Mouse (Mus musculus): ENCODE data around the gene Vti1a. TPM values are rescaled to one million over a fixed set of nuclear protein-coding genes. Genes with fewer than 3 reads are reported as not detected.

Gene Vti1a
- total and polyA plus RNA-seq, 3 experiments: 7.7 to 33.2 (median 33.0) TPM

GRCm38 (mm10) chr19:55652693-55653265 is 336.7 kb downstream of the Vti1a start:
- peaks cover 66% of the 10 kb centered on the region for H3K4me1 ChIP-seq (ENCODE audit: insufficient read depth, low read depth, low read length)
- TF ChIP-seq POLR2AphosphoS5 (IDR thresholded peaks at IDR 0.05; ENCODE audit: insufficient replicate concordance, low read depth, low read length) (no peak), GATA1 (IDR thresholded peaks at IDR 0.05; ENCODE audit: borderline replicate concordance, low read length) (no peak), GATA2 (IDR thresholded peaks at IDR 0.05; ENCODE audit: borderline replicate concordance, low read depth, low read length) (no peak), CTCF (IDR thresholded peaks at IDR 0.05; ENCODE audit: low read depth, low read length) (no peak), TAL1 (conservative IDR thresholded peaks at IDR 0.05; ENCODE audit: low read depth, low read length) (no peak)
- peaks cover 10% of the 10 kb centered on the region; the same call in 1 of the 2 replicates for H3K27me3 ChIP-seq (ENCODE audit: insufficient read depth, low read length)
- no peaks in the 10 kb centered on the region for H3K36me3 ChIP-seq (replicated peaks)
- peak overlapping the region; percentile 48; the same call in 1 of the 2 replicates for H3K4me3 ChIP-seq (ENCODE audit: low read depth, low read length)
- peaks cover 3% of the 10 kb centered on the region for H3K9me3 ChIP-seq (replicated peaks)
- ATAC-seq (ENCODE audit: extremely low read depth, insufficient number of reproducible peaks, low FRiP score, poor library complexity, severe bottlenecking) (peak; percentile 41), DNase-seq (ENCODE audit: low spot score) (no peak)

- ATAC-seq (ENCODE audit: extremely low read depth, insufficient number of reproducible peaks, low FRiP score, poor library complexity, severe bottlenecking) (no peak), DNase-seq (ENCODE audit: low spot score) (no peak)
- no peak for TF ChIP-seq CTCF (IDR thresholded peaks at IDR 0.05; ENCODE audit: low read depth, low read length)
- H3K9me3 ChIP-seq (replicated peaks): peaks cover 3% of the 10 kb centered on the region
- peaks cover 19% of the 10 kb centered on the region for H3K27me3 ChIP-seq (ENCODE audit: insufficient read depth, low read length)
- no peaks in the 10 kb centered on the region for H3K36me3 ChIP-seq (replicated peaks)
- no peak overlapping the region for H3K4me3 ChIP-seq (ENCODE audit: low read depth, low read length)
- H3K4me1 ChIP-seq (ENCODE audit: insufficient read depth, low read depth, low read length): peaks cover 14% of the 10 kb centered on the region
Observed at GRCm38 (mm10) chr19:55660165-55660564, 344.1 kb downstream of the Vti1a start.

GRCm38 (mm10) chr19:55662521-55663223 is 346.6 kb downstream of the Vti1a start:
- no peak for ATAC-seq (ENCODE audit: extremely low read depth, insufficient number of reproducible peaks, low FRiP score, poor library complexity, severe bottlenecking)
- peaks cover 11% of the 10 kb centered on the region for H3K4me1 ChIP-seq (ENCODE audit: insufficient read depth, low read depth, low read length)
- H3K27me3 ChIP-seq (ENCODE audit: insufficient read depth, low read length): peaks cover 17% of the 10 kb centered on the region
- DNase-seq (ENCODE audit: low spot score): no peak
- no peak overlapping the region for H3K4me3 ChIP-seq (ENCODE audit: low read depth, low read length)
- H3K36me3 ChIP-seq (replicated peaks): no peaks in the 10 kb centered on the region
- TF ChIP-seq GATA1 (IDR thresholded peaks at IDR 0.05; ENCODE audit: borderline replicate concordance, low read length): no peak
- no peak for TF ChIP-seq POLR2AphosphoS5 (IDR thresholded peaks at IDR 0.05; ENCODE audit: insufficient replicate concordance, low read depth, low read length)
- no peak for TF ChIP-seq TAL1 (conservative IDR thresholded peaks at IDR 0.05; ENCODE audit: low read depth, low read length)
- TF ChIP-seq GATA2 (IDR thresholded peaks at IDR 0.05; ENCODE audit: borderline replicate concordance, low read depth, low read length): no peak
- no peak for TF ChIP-seq CTCF (IDR thresholded peaks at IDR 0.05; ENCODE audit: low read depth, low read length)
- no peaks in the 10 kb centered on the region for H3K9me3 ChIP-seq (replicated peaks)

GRCm38 (mm10) chr19:55667787-55668186 is 351.7 kb downstream of the Vti1a start:
- no peak for ATAC-seq (ENCODE audit: extremely low read depth, insufficient number of reproducible peaks, low FRiP score, poor library complexity, severe bottlenecking)

GRCm38 (mm10) chr19:55668896-55669295 is 352.8 kb downstream of the Vti1a start:
- H3K36me3 ChIP-seq (replicated peaks): no peaks in the 10 kb centered on the region
- H3K4me3 ChIP-seq (ENCODE audit: low read depth, low read length): no peak overlapping the region
- H3K4me1 ChIP-seq (ENCODE audit: insufficient read depth, low read depth, low read length): peaks cover 7% of the 10 kb centered on the region
- TF ChIP-seq TAL1 (conservative IDR thresholded peaks at IDR 0.05; ENCODE audit: low read depth, low read length) (no peak), POLR2AphosphoS5 (IDR thresholded peaks at IDR 0.05; ENCODE audit: insufficient replicate concordance, low read depth, low read length) (no peak), CTCF (IDR thresholded peaks at IDR 0.05; ENCODE audit: low read depth, low read length) (no peak), GATA2 (IDR thresholded peaks at IDR 0.05; ENCODE audit: borderline replicate concordance, low read depth, low read length) (no peak), GATA1 (IDR thresholded peaks at IDR 0.05; ENCODE audit: borderline replicate concordance, low read length) (no peak)
- H3K9me3 ChIP-seq (replicated peaks): no peaks in the 10 kb centered on the region
- DNase-seq (ENCODE audit: low spot score) (no peak), ATAC-seq (ENCODE audit: extremely low read depth, insufficient number of reproducible peaks, low FRiP score, poor library complexity, severe bottlenecking) (no peak)
- H3K27me3 ChIP-seq (ENCODE audit: insufficient read depth, low read length): peaks cover 6% of the 10 kb centered on the region

More at GRCm38 (mm10) chr19:55667787-55668186, 351.7 kb downstream of the Vti1a start:
- no peak overlapping the region for H3K4me3 ChIP-seq (ENCODE audit: low read depth, low read length)
- peaks cover 7% of the 10 kb centered on the region for H3K4me1 ChIP-seq (ENCODE audit: insufficient read depth, low read depth, low read length)
- no peak for TF ChIP-seq TAL1 (conservative IDR thresholded peaks at IDR 0.05; ENCODE audit: low read depth, low read length)
- no peak for TF ChIP-seq GATA2 (IDR thresholded peaks at IDR 0.05; ENCODE audit: borderline replicate concordance, low read depth, low read length)
- TF ChIP-seq POLR2AphosphoS5 (IDR thresholded peaks at IDR 0.05; ENCODE audit: insufficient replicate concordance, low read depth, low read length): no peak
- no peak for TF ChIP-seq CTCF (IDR thresholded peaks at IDR 0.05; ENCODE audit: low read depth, low read length)
- TF ChIP-seq GATA1 (IDR thresholded peaks at IDR 0.05; ENCODE audit: borderline replicate concordance, low read length): no peak
- no peak for DNase-seq (ENCODE audit: low spot score)
- no peaks in the 10 kb centered on the region for H3K9me3 ChIP-seq (replicated peaks)
- no peaks in the 10 kb centered on the region for H3K36me3 ChIP-seq (replicated peaks)
- H3K27me3 ChIP-seq (ENCODE audit: insufficient read depth, low read length): peaks cover 12% of the 10 kb centered on the region

Other genes with a start within 250 kb of the Vti1a start
- 24.8 and 26.1 TPM in 2 replicates for gene Gpam, start 189.1 kb upstream of the Vti1a start, total RNA-seq (2014; fragmentation: Nextera tagmentation)
- gene Gpam, start 189.1 kb upstream of the Vti1a start, total RNA-seq (2017): 25.0 and 26.7 TPM in 2 replicates
- gene Gpam, start 189.1 kb upstream of the Vti1a start, polyA plus RNA-seq (2012): 6.8 and 10.3 TPM in 2 replicates
- not detected in 2 replicates for gene Tectb, start 135.6 kb upstream of the Vti1a start, total RNA-seq (2014; fragmentation: Nextera tagmentation)
- 0.11 and 0.17 TPM in 2 replicates for gene Tectb, start 135.6 kb upstream of the Vti1a start, total RNA-seq (2017)
- not detected in 2 replicates for gene Tectb, start 135.6 kb upstream of the Vti1a start, polyA plus RNA-seq (2012)
- not detected in 2 replicates for gene Gucy2g, start 75.1 kb upstream of the Vti1a start, total RNA-seq (2014; fragmentation: Nextera tagmentation)
- gene Gucy2g, start 75.1 kb upstream of the Vti1a start, total RNA-seq (2017): 0.11 TPM in 1 of 2 replicates, not detected in the other
- not detected in 2 replicates for gene Gucy2g, start 75.1 kb upstream of the Vti1a start, polyA plus RNA-seq (2012)
- gene Acsl5, start 64.4 kb upstream of the Vti1a start, total RNA-seq (2014; fragmentation: Nextera tagmentation): 30.1 and 50.6 TPM in 2 replicates
- 111 and 131 TPM in 2 replicates for gene Acsl5, start 64.4 kb upstream of the Vti1a start, total RNA-seq (2017)
- gene Acsl5, start 64.4 kb upstream of the Vti1a start, polyA plus RNA-seq (2012): 20.2 and 21.8 TPM in 2 replicates
- 50.4 and 51.0 TPM in 2 replicates for gene Zdhhc6, start 263 bp upstream of the Vti1a start, total RNA-seq (2014; fragmentation: Nextera tagmentation)
- gene Zdhhc6, start 263 bp upstream of the Vti1a start, total RNA-seq (2017): 62.8 and 71.4 TPM in 2 replicates
- gene Zdhhc6, start 263 bp upstream of the Vti1a start, polyA plus RNA-seq (2012): 31.4 and 33.8 TPM in 2 replicates